Mouse (Mus musculus) layer of hippocampus, adult 18-20 months (tissue): ENCODE measurements around the gene Hnf4a. TPM values are rescaled to one million over a fixed set of nuclear protein-coding genes. Genes with fewer than 3 reads are reported as not detected.

Experiments
- DNase-seq, 2 experiments: peaks; one replicate each; pipeline ENCODE4 v3.0.0; 2022; ENCODE audit warnings: low spot score in 2 of 2
- total RNA-seq, 2 experiments: library from RNA; stranded (reverse); gene quantifications; 2 replicates each; pipeline ENCODE4 v1.2.3; 2021

Gene Hnf4a
- total RNA-seq, 2 experiments from 2014 or later, result not detected

- no peak for DNase-seq
Measured at GRCm38 (mm10) chr2:163548822-163549221, 42.2 kb downstream of the Hnf4a start.

- DNase-seq, result no peak
Measured at GRCm38 (mm10) chr2:163549786-163550185, 43.2 kb downstream of the Hnf4a start.

- no peak for DNase-seq
Measured at GRCm38 (mm10) chr2:163552518-163552929, 45.9 kb downstream of the Hnf4a start.

GRCm38 (mm10) chr2:163554425-163554982 lies 47.9 kb downstream of the Hnf4a start:
- no peak for DNase-seq

- DNase-seq, result no peak
Measured at GRCm38 (mm10) chr2:163554996-163555395, 48.4 kb downstream of the Hnf4a start.

GRCm38 (mm10) chr2:163555417-163555816 lies 48.8 kb downstream of the Hnf4a start:
- no peak for DNase-seq

GRCm38 (mm10) chr2:163558548-163558947 lies 51.9 kb downstream of the Hnf4a start:
- DNase-seq, result no peak

GRCm38 (mm10) chr2:163559236-163559635 lies 52.6 kb downstream of the Hnf4a start:
- DNase-seq, result no peak

- no peak for DNase-seq
Measured at GRCm38 (mm10) chr2:163560247-163560646, 53.6 kb downstream of the Hnf4a start.

- DNase-seq, result no peak
Measured at GRCm38 (mm10) chr2:163561258-163561948, 54.8 kb downstream of the Hnf4a start.

GRCm38 (mm10) chr2:163564646-163565045 lies 58.0 kb downstream of the Hnf4a start:
- no peak for DNase-seq

GRCm38 (mm10) chr2:163574321-163574720 lies 67.7 kb downstream of the Hnf4a start:
- no peak for DNase-seq

- no peak for DNase-seq
Measured at GRCm38 (mm10) chr2:163575248-163575647, 68.6 kb downstream of the Hnf4a start.

- no peak for DNase-seq
Measured at GRCm38 (mm10) chr2:163577986-163578385, 71.4 kb downstream of the Hnf4a start.

- no peak for DNase-seq
Measured at GRCm38 (mm10) chr2:163580069-163580945, 73.7 kb downstream of the Hnf4a start.

- DNase-seq, result no peak
Measured at GRCm38 (mm10) chr2:163583226-163584087, 76.8 kb downstream of the Hnf4a start.

GRCm38 (mm10) chr2:163584088-163584426 lies 77.4 kb downstream of the Hnf4a start:
- DNase-seq, result no peak

GRCm38 (mm10) chr2:163586384-163587261 lies 80.0 kb downstream of the Hnf4a start:
- DNase-seq, result peak in 1 of 2 experiments; percentile 26

GRCm38 (mm10) chr2:163587506-163587905 lies 80.9 kb downstream of the Hnf4a start:
- no peak for DNase-seq

- no peak for DNase-seq
Measured at GRCm38 (mm10) chr2:163590211-163590610, 83.6 kb downstream of the Hnf4a start.
